Mouse (Mus musculus) MEL (cell line): ENCODE results near the gene Krt4.

Experiments
- CHD2 ChIP-seq: IDR thresholded peaks from 2 replicates; pipeline ENCODE4 v1.6.1; 2011; ENCODE audit warnings: low read length, improper control_type of control experiment
- CTCF ChIP-seq, 3 experiments: IDR thresholded peaks in 2 of 3; conservative IDR thresholded peaks in 1 of 3; 2 replicates each; pipeline ENCODE4 v1.5.1; 2011 to 2012; ENCODE audit warnings: low read length in 3 of 3, low read depth in 2 of 3, mild to moderate bottlenecking in 2 of 3, improper control_type of control experiment in 1 of 3, inconsistent platforms in 1 of 3, mixed read lengths in 1 of 3, moderate library complexity in 1 of 3; ENCODE audit not compliant: control insufficient read depth in 1 of 3, insufficient read depth in 1 of 3, poor library complexity in 1 of 3, severe bottlenecking in 1 of 3
- EP300 ChIP-seq, 2 experiments: IDR thresholded peaks; 2 replicates each; pipeline ENCODE4 v1.6.1; 2011; ENCODE audit warnings: improper control_type of control experiment in 2 of 2, low read length in 2 of 2, low read depth in 1 of 2, mild to moderate bottlenecking in 1 of 2
- GATA1 ChIP-seq: IDR thresholded peaks from 2 replicates; pipeline ENCODE4 v1.6.1; 2011; ENCODE audit warnings: low read depth, low read length, improper control_type of control experiment
- MAFK ChIP-seq: IDR thresholded peaks from 2 replicates; pipeline ENCODE4 v1.6.1; 2011; ENCODE audit warnings: low read depth, mild to moderate bottlenecking, low read length, improper control_type of control experiment, borderline replicate concordance
- MAZ ChIP-seq: IDR thresholded peaks from 2 replicates; pipeline ENCODE4 v1.6.1; 2012; ENCODE audit warnings: low read depth, mild to moderate bottlenecking, inconsistent platforms, low read length, improper control_type of control experiment
- MXI1 ChIP-seq: IDR thresholded peaks from 2 replicates; pipeline ENCODE4 v1.6.1; 2011; ENCODE audit warnings: mild to moderate bottlenecking, low read depth, low read length, improper control_type of control experiment
- POLR2A ChIP-seq, 2 experiments: IDR thresholded peaks; 2 replicates each; pipeline ENCODE4 v1.6.1; 2011 to 2012; ENCODE audit warnings: low read length in 2 of 2, mild to moderate bottlenecking in 2 of 2, control low read depth in 1 of 2, improper control_type of control experiment in 1 of 2, low read depth in 1 of 2, moderate library complexity in 1 of 2; ENCODE audit not compliant: control insufficient read depth in 1 of 2, insufficient read depth in 1 of 2, poor library complexity in 1 of 2
- UBTF ChIP-seq: IDR thresholded peaks from 2 replicates; pipeline ENCODE4 v1.6.1; 2012; ENCODE audit warnings: low read depth, mild to moderate bottlenecking, inconsistent platforms, low read length, improper control_type of control experiment, moderate library complexity, borderline replicate concordance; ENCODE audit not compliant: insufficient read depth
- ZNF384 ChIP-seq: IDR thresholded peaks from 2 replicates; pipeline ENCODE4 v1.6.1; 2012; ENCODE audit warnings: low read depth, mild to moderate bottlenecking, inconsistent platforms, low read length, improper control_type of control experiment

DNA sequence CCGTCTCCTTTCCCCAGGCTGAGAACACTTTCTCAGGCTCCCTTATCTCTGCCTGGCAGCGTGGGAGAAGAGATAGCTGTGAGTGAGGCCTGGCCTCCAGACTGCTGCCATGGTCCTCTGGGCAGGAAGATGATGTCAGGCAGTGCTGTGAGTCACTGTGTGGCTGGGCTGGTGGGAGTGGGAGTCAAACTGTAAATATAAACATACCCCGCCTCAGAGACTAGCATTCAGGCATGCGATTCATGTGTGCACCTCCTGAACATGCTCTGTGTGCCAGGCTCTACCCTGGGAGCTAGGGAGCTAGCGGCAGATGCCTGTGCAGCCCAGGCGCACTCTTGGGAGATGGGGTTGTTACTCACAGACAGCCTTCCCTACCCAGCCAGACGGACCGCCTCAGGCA lies 17.4 kb upstream of the Krt4 start:
- no peak for TF ChIP-seq ZNF384
- no peak for TF ChIP-seq CTCF (IDR thresholded peaks at IDR 0.05 in 2 of 3, conservative IDR thresholded peaks at IDR 0.05 in 1 of 3; ENCODE audit: control insufficient read depth in 1 of 3, insufficient read depth in 1 of 3, low read depth in 2 of 3, low read length in 3 of 3, poor library complexity in 1 of 3, severe bottlenecking in 1 of 3)
- 0 out of 2 replicates have a peak, but pooled peaks have one; percentile 16 for TF ChIP-seq GATA1
- TF ChIP-seq MAZ, result no peak
- TF ChIP-seq EP300 (IDR thresholded peaks at IDR 0.05; ENCODE audit: low read depth in 1 of 2, low read length in 2 of 2), result no peak
- no peak for TF ChIP-seq POLR2A (IDR thresholded peaks at IDR 0.05; ENCODE audit: control insufficient read depth in 1 of 2, insufficient read depth in 1 of 2, low read depth in 1 of 2, low read length in 2 of 2, poor library complexity in 1 of 2)
- no peak for TF ChIP-seq MAFK
- TF ChIP-seq MXI1, result no peak
- TF ChIP-seq UBTF, result no peak
- no peak for TF ChIP-seq CHD2
